Mouse (Mus musculus): ENCODE data around the gene Akap6.
"Not testable (repeated sequence)": the region's sequence is repeated elsewhere in the genome, so short reads cannot be mapped to it uniquely, and the experiment has no call there.

Gene Akap6

GRCm38 (mm10) chr12:52711857-52712640, 12.9 kb downstream of the Akap6 start:
- DNase-seq (ENCODE audit: low read depth, low spot score): no peak

GRCm38 (mm10) chr12:52718392-52718791, 19.2 kb downstream of the Akap6 start:
- DNase-seq (ENCODE audit: low read depth, low spot score): no peak

- DNase-seq (ENCODE audit: low read depth, low spot score): no peak
These were observed 20.0 kb downstream of the Akap6 start for GRCm38 (mm10) chr12:52719232-52719631.

- DNase-seq (ENCODE audit: low read depth, low spot score): no peak
These were observed 20.5 kb downstream of the Akap6 start for GRCm38 (mm10) chr12:52719681-52720080.

GRCm38 (mm10) chr12:52724039-52724615, 24.9 kb downstream of the Akap6 start:
- not testable (repeated sequence) for DNase-seq (ENCODE audit: low read depth, low spot score)

- no peak for DNase-seq (ENCODE audit: low read depth, low spot score)
These were observed 27.4 kb downstream of the Akap6 start for GRCm38 (mm10) chr12:52726434-52727231.

- no peak for DNase-seq (ENCODE audit: low read depth, low spot score)
These were observed 30.2 kb downstream of the Akap6 start for GRCm38 (mm10) chr12:52729396-52729795.

GRCm38 (mm10) chr12:52735161-52735560, 36.0 kb downstream of the Akap6 start:
- not testable (repeated sequence) for DNase-seq (ENCODE audit: low read depth, low spot score)

GRCm38 (mm10) chr12:52737151-52737550, 38.0 kb downstream of the Akap6 start:
- DNase-seq (ENCODE audit: low read depth, low spot score): no peak

- no peak for DNase-seq (ENCODE audit: low read depth, low spot score)
These were observed 40.1 kb downstream of the Akap6 start for GRCm38 (mm10) chr12:52739326-52739725.

- DNase-seq (ENCODE audit: low read depth, low spot score): no peak
These were observed 42.6 kb downstream of the Akap6 start for GRCm38 (mm10) chr12:52741801-52742200.

GRCm38 (mm10) chr12:52750006-52750405, 50.8 kb downstream of the Akap6 start:
- no peak for DNase-seq (ENCODE audit: low read depth, low spot score)

- DNase-seq (ENCODE audit: low read depth, low spot score): no peak
These were observed 56.5 kb downstream of the Akap6 start for GRCm38 (mm10) chr12:52755649-52756048.

GRCm38 (mm10) chr12:52757881-52758280, 58.7 kb downstream of the Akap6 start:
- no peak for DNase-seq (ENCODE audit: low read depth, low spot score)

- DNase-seq (ENCODE audit: low read depth, low spot score): no peak
These were observed 64.9 kb downstream of the Akap6 start for GRCm38 (mm10) chr12:52764046-52764445.

GRCm38 (mm10) chr12:52764810-52765209, 65.6 kb downstream of the Akap6 start:
- DNase-seq (ENCODE audit: low read depth, low spot score): no peak

- DNase-seq (ENCODE audit: low read depth, low spot score): no peak
These were observed 70.4 kb downstream of the Akap6 start for GRCm38 (mm10) chr12:52769561-52769960.

- DNase-seq (ENCODE audit: low read depth, low spot score): no peak
These were observed 72.7 kb downstream of the Akap6 start for GRCm38 (mm10) chr12:52771931-52772330.

GRCm38 (mm10) chr12:52772494-52773280, 73.5 kb downstream of the Akap6 start:
- no peak for DNase-seq (ENCODE audit: low read depth, low spot score)

GRCm38 (mm10) chr12:52773847-52774246, 74.7 kb downstream of the Akap6 start:
- DNase-seq (ENCODE audit: low read depth, low spot score): no peak

- DNase-seq (ENCODE audit: low read depth, low spot score): no peak
These were observed 75.2 kb downstream of the Akap6 start for GRCm38 (mm10) chr12:52774382-52774781.

- DNase-seq (ENCODE audit: low read depth, low spot score): no peak
These were observed 81.0 kb downstream of the Akap6 start for GRCm38 (mm10) chr12:52780216-52780615.

All from brain, embryonic 18.5 days (tissue).